Mouse (Mus musculus): Measurements from ENCODE around the gene Crocc2.

DNA sequence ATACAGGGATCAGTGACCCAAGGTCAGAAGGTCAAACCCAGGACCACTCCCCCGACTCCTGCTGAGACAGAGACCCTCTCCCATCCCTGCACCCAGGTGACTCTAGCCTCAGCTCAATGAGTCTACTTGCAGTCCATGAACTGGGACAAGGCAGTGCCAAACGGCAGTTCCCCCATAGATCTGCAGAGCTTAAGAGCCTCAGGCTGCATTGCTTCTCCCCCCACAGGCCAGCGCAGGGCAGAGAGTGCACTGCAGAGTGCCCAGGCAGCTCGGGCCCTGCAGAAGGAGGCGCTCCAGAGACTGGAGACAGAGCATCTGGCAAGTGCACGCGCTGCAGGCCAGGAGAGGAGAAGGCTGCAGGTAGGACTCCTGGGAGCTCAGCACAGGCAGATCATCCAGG lies 49.0 kb downstream of the Crocc2 start:
- TF ChIP-seq POLR2A (IDR thresholded peaks at IDR 0.05; ENCODE audit: borderline replicate concordance, low read depth, low read length) (no peak), CTCF (IDR thresholded peaks at IDR 0.05; ENCODE audit: low read depth, low read length) (no peak)
